Mouse (Mus musculus) c-Kit-positive CD71-positive TER-119-positive erythroid progenitor cells, embryonic 14.5 days (primary cell): ENCODE data around the gene Olfr1132.
"Not testable (repeated sequence)": the region's sequence is repeated elsewhere in the genome, so short reads cannot be mapped to it uniquely, and the experiment has no call there.

Experiments
- DNase-seq: peaks from one replicate; pipeline ENCODE4 v3.0.0-alpha.2; 2013; ENCODE audit warnings: low spot score

The Olfr1132 gene

DNA sequence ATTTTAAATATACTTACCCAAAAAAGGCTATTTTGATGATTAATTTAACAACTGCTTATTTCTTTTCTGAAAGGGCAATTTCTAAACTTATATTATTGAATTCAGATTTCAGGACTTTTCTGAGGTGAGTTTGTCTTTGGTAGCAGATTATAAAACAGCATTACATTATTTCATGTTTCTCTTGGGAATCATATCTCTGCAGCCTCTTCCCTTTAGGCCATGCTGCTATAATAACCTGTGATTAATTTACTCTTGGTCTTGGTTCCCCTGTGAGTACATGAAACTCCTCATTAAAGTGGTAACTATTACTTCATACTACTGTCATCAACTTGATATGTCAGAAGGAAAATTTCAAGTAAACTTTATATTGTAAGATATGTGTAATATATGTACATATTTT is at the start of gene Olfr1132:
Gene Olfr1132 (minus strand): TSS at position 101 of the 400 bp plus-strand sequence.
- no peak for DNase-seq

- no peak for DNase-seq
Measured at GRCm38 (mm10) chr2:87673564-87673963, 36.2 kb upstream of the Olfr1132 start, which contains the start of gene Olfr1135. Gene Olfr1135 (minus strand): TSS chr2:87673664.

- no peak for DNase-seq
Measured at GRCm38 (mm10) chr2:87658360-87658759, 21.0 kb upstream of the Olfr1132 start, which contains the start of gene Olfr1134. Gene Olfr1134 (minus strand): TSS chr2:87658460.

- DNase-seq, result no peak
Measured at GRCm38 (mm10) chr2:87647274-87647673, 9.9 kb upstream of the Olfr1132 start, which contains the start of gene Olfr1133. Gene Olfr1133 (minus strand): TSS chr2:87647374.

- no peak for DNase-seq
Measured at GRCm38 (mm10) chr2:87642441-87642840, 5.1 kb upstream of the Olfr1132 start.

DNA sequence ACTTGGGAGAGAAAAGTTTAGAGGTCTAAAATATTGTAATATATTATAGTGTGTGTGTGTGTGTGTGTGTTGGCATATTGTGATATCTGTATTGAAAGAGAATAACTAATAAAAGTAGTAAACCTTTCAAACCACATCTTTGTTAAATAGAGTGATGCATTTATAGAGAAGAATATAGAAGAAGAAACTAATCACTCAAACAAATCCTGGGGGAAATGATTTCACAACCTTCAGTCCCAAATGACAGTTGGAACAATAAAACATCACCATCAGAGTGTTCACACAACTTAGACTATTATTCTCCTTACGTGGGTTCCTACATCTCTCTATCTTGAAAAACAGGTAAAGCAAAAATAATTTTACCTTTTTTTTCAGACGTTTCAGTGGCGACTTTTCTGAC is 10.5 kb downstream of the Olfr1132 start, which contains the start of gene Olfr1131:
Gene Olfr1131 (plus strand): TSS at position 301 of the 400 bp plus-strand sequence.
- no peak for DNase-seq

GRCm38 (mm10) chr2:87605912-87606311 is 31.4 kb downstream of the Olfr1132 start, which contains the start of gene Olfr1130:
Gene Olfr1130 (plus strand): TSS chr2:87606212.
- DNase-seq, result not testable (repeated sequence)
